Mouse (Mus musculus): Measurements from ENCODE around the gene Agpat3.

DNA sequence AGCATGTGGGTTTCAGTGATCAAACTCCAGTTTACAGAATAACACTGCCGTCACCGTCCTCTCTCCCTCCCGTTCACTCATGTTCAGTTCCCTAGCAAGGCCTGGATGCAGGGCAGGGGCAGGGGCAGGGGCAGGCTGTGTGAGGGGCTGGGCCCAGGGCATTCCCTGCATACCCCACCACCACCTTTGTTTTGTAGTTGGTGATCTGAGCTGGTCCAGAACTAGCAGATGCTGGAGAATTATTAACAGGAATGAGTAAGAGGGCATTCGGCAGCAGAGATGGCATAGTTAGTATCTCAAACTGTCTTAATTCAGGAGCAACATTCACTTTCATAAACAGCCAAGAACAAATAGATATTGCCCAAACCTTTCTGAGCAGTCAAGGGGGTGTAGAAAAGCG lies 59.9 kb downstream of the Agpat3 start:
- TF ChIP-seq GATA1 (IDR thresholded peaks at IDR 0.05; ENCODE audit: low read length) (no peak), TAL1 (IDR thresholded peaks at IDR 0.05; ENCODE audit: low read length) (no peak)
